Mouse (Mus musculus) left cerebral cortex, adult 11 months (tissue): ENCODE results near the gene Nav2.

Experiments
- DNase-seq: peaks from one replicate; pipeline ENCODE4 v3.0.0; 2022; ENCODE audit warnings: low spot score

Nav2 gene

DNA sequence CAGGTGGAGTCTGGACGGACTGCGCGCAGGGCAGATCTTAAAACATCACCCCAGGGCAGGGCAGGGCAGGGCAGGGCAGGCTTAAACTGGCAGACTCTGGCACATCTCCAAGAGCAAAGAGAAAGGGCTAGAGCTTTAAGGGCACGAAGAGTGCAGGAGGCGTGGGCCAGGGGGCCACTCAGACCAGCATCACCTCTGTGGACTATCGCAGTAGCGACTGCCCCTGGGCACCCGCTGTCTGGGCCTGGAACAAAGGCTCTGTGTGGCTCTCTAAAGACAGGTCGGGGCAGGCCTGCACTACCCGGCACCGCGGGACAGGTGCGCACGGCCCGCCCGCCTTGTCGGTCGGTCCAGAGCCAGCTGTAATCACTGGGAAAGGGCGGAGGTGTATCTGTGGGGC is 491.9 kb downstream of the Nav2 start:
- no peak for DNase-seq

DNA sequence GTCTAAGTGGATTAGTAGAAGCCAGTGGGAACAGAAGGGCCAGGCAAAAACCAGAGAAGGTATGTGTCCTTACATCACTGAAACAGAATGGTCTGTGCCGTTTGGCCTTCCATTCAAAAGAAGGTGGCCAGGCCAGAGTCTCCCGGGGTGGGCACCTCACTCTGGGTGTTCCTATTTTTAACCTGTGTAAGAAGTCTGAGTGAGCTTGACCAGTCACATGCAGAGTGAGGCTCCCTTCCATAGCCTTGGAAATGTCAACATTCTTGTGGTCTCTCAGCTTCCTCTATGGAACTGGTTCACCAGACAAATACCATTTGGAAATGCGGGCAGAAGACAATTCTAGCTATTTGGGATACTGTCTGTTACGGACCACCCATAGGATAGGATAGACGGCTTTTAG is 494.0 kb downstream of the Nav2 start:
- DNase-seq, result no peak

GRCm38 (mm10) chr7:49407688-49408087 is 499.2 kb downstream of the Nav2 start:
- no peak for DNase-seq

GRCm38 (mm10) chr7:49408625-49409024 is 500.1 kb downstream of the Nav2 start:
- no peak for DNase-seq

GRCm38 (mm10) chr7:49409265-49409664 is 500.7 kb downstream of the Nav2 start:
- DNase-seq, result no peak

- no peak for DNase-seq
Observed at GRCm38 (mm10) chr7:49410188-49410587, 501.7 kb downstream of the Nav2 start.

DNA sequence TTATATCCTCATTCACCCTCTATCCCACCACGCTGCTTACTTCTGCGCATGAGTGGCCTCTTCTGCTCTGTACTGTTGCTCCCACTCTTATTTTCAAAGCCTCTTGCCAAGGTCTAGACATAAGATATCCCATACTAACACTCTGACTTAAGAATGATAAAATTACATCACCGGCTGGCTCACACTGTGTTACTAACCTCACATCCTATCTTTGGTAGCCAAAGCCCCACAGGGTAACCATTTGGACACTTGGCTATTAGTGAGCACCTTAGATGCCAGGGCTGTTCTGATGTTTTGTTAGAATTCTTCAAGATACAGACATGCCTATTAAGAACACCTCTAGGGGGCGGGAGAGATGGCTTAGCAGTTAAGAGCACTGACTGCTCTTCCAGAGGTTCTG is 502.4 kb downstream of the Nav2 start:
- no peak for DNase-seq

- DNase-seq, result no peak
Observed at GRCm38 (mm10) chr7:49411803-49412202, 503.3 kb downstream of the Nav2 start.

GRCm38 (mm10) chr7:49415131-49415530 is 506.6 kb downstream of the Nav2 start:
- DNase-seq, result no peak

- no peak for DNase-seq
Observed at GRCm38 (mm10) chr7:49415716-49416115, 507.2 kb downstream of the Nav2 start.

GRCm38 (mm10) chr7:49418841-49419240 is 510.3 kb downstream of the Nav2 start:
- DNase-seq, result no peak

DNA sequence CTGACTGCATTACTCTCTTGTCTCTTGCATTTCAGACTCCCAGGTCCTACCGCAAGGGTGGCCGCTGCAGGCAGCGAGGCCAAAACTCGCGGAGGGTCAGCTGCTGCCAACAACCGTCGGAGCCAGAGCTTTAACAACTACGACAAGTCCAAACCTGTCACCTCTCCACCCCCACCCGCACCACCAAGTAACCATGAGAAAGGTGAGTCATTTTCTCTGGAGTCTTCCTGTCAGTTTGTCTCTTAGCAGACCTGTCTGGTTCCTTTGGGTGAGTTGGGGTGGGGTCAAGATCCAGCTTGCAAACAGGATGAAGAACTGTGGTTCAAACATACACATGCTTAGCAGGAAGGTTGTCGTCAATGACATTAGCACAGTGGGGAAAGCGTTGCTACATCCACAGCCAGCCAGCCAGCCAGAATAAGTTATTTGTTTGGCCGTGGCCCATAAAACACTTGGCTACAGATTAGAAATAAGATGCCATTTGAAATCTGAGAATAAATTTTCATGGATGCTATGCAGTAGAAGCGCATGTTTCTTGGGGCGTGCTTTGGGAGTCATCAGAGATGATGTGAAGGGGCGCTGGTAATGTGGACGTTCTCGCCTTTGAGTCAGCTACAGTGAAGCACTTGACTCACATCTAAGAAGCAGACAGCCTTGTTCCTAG is 511.8 kb downstream of the Nav2 start:
- DNase-seq, result no peak

GRCm38 (mm10) chr7:49421261-49421660 is 512.7 kb downstream of the Nav2 start:
- no peak for DNase-seq

- no peak for DNase-seq
Observed at GRCm38 (mm10) chr7:49423943-49424342, 515.4 kb downstream of the Nav2 start.

DNA sequence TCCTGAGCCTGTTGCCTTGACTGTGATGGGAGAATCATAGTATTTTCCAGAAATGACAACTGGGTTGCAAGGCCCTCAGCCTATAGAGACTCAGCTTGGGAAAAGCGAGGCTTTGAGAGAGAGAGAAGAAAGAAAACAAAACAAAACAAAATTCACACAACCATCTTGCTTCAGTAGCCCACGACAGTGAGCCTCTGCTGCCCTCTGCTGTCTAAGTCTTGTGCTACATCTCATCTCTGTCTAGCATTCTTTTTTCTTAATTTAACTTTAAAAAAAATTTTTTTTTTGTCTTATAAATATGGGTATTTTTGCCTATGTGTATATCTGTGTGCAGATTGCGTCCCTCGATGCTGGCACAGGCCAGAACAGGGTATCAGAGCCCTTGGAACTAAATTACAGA is 517.5 kb downstream of the Nav2 start:
- no peak for DNase-seq

- no peak for DNase-seq
Observed at GRCm38 (mm10) chr7:49427843-49428242, 519.3 kb downstream of the Nav2 start.

GRCm38 (mm10) chr7:49428947-49429346 is 520.4 kb downstream of the Nav2 start:
- DNase-seq, result no peak

DNA sequence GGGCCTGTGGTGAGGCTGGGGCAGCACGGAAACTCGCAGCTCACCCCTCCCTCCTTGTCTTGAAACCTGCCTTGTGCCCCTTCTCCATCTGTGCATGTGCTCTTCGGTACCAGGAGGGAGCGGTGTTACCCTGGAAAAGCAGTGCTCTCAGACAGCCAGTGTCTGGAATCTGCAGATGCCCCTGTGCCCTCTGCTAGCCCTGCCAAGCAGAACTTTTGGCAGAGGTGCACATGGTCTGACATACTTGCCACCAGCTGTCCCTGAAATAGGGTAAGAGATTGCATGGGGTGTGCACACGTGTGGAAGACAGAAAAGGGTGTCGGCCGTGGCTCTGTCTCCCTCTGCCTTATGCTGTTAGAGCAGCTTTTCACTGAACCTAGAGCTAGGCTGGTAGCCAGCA is 522.3 kb downstream of the Nav2 start:
- no peak for DNase-seq

DNA sequence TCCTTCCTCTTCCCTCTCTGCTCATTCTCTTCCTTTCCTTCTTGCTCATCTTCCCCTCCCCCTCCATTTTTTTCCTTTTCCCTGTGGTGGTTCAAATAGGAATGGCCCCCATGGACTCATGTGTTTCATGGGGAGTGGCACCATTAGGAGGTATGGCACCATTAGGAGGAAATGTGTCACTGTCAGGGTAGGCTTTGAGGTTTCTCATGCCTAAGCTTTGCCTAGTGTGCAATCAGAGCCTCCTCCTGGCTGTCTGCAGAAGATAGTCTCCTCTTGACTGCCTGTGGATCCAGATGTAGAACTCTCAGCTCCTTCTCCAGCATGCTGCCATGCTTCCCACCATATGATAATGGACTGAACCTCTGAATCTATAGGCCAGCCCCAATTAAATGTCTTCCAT is 525.4 kb downstream of the Nav2 start:
- DNase-seq, result no peak

GRCm38 (mm10) chr7:49436492-49436891 is 528.0 kb downstream of the Nav2 start:
- no peak for DNase-seq

DNA sequence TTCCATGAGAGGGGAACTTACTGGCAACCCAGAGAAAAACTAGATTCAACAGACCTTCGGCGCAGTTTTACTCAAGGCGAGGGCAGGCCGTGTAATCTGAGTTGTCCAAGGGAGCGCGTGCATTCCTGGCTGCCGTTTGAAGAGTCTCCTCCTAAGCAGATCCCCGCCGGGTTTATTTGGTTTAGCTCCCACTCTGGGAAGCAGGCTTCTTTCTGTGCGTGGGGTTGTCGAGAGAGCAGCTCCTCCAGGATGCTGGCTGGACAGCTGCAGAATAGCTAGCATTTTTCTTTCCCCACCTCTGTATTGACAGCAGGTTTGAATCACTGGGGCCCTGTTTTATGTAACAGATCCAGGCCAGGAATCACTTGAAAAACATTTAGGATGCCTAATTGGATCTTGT is 529.4 kb downstream of the Nav2 start:
- DNase-seq, result no peak

DNA sequence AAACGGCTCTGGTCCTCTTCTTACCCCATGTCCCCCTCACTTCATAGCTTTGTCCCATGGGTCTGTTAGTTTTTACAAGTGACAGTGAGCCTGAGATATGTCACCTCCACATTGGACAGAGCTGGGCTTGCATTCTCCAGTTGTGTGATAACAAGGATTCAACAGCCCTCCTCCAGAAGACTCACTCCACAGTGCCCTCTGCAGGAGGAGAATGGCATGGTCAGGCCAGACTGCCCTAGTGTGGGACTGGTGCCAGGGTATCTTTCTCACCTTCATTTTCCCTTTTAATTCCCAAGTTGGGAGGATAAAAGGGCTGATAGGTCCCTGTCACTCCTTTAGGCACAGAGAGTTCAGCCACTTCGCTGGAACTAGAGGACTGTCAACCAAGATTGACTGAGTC is 530.6 kb downstream of the Nav2 start:
- DNase-seq, result no peak

- DNase-seq, result no peak
Observed at GRCm38 (mm10) chr7:49440333-49440969, 531.9 kb downstream of the Nav2 start.

GRCm38 (mm10) chr7:49442174-49442573 is 533.7 kb downstream of the Nav2 start:
- DNase-seq, result no peak
